Mouse (Mus musculus): Measurements from ENCODE around the gene Spata1.

DNA sequence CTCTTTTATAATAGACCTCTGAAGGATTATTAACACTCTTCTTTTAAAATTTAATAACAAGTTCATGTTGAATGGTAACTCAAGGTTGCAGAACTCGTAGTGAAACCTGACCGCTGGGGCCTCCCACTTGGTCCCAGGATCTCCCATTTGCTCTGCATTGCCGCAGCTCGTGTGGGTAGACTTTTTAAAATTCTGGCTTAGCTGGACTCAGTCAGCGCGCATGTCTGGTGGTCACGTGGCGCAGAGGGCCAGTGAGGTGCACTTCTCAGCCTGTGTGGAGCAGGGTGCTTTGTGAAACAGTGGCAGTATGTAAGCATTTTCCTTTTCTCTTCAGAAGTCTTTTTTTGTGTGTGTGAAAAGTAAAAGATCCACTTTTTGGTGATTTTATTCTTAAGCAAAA lies 56.6 kb downstream of the Spata1 start:
- no peak for TF ChIP-seq CTCF (IDR thresholded peaks at IDR 0.05; ENCODE audit: borderline replicate concordance, extremely low read depth, insufficient read depth, insufficient read length)
- no peak for TF ChIP-seq POLR2A (IDR thresholded peaks at IDR 0.05; ENCODE audit: borderline replicate concordance, extremely low read depth, insufficient read depth, insufficient read length, poor library complexity, severe bottlenecking)

All from brain, embryonic 14.5 days (tissue).